Mouse (Mus musculus) heart, postnatal 0 days (tissue): ENCODE results near the gene Tmx2.

Source experiments
- CTCF ChIP-seq: IDR thresholded peaks from 2 replicates; pipeline ENCODE4 v1.5.1; 2016; ENCODE audit warnings: antibody characterized with exemption, control low read depth, low read depth
- EP300 ChIP-seq: IDR thresholded peaks from 2 replicates; pipeline ENCODE4 v1.6.1; 2016; ENCODE audit warnings: antibody characterized with exemption, low read depth

- TF ChIP-seq CTCF (no peak), EP300 (no peak)
Measured at GRCm38 (mm10) chr2:84648369-84648768, 30.6 kb downstream of the Tmx2 start.
